Mouse (Mus musculus) intestine, postnatal 0 days (tissue): ENCODE measurements around the gene Tmem51. TPM values are rescaled to one million over a fixed set of nuclear protein-coding genes. Genes with fewer than 3 reads are reported as not detected.

Source experiments
- ATAC-seq: fragments of 200-750 bp; cut with Nextera tagmentation; 2 replicates; pipeline ENCODE4 v1.8.0; 2017; ENCODE audit warnings: mild to moderate bottlenecking, moderate TSS enrichment, moderate library complexity
- H3K27ac ChIP-seq: fragments of 300-500 bp; sonication (generic); 2 replicates; pipeline ENCODE4 v1.5.1; 2014; ENCODE audit warnings: mild to moderate bottlenecking, low read depth, low read length, moderate library complexity
- H3K27me3 ChIP-seq: fragments of 300-500 bp; sonication (generic); replicated peaks from 2 replicates; pipeline ENCODE4 v1.6.1; 2014; ENCODE audit warnings: low read length, mixed read lengths; ENCODE audit not compliant: control insufficient read depth, insufficient read depth
- H3K36me3 ChIP-seq: fragments of 300-500 bp; sonication (generic); 2 replicates; pipeline ENCODE4 v1.6.1; 2014; ENCODE audit warnings: mild to moderate bottlenecking, moderate library complexity; ENCODE audit not compliant: control insufficient read depth, insufficient read depth
- H3K4me1 ChIP-seq: fragments of 300-500 bp; sonication (generic); replicated peaks from 2 replicates; pipeline ENCODE4 v1.6.1; 2014; ENCODE audit warnings: antibody characterized with exemption, low read length, mixed read lengths; ENCODE audit not compliant: control insufficient read depth, insufficient read depth
- H3K4me2 ChIP-seq: fragments of 300-500 bp; sonication (generic); replicated peaks from 2 replicates; pipeline ENCODE4 v1.6.1; 2014; ENCODE audit warnings: low read depth, mild to moderate bottlenecking, moderate library complexity
- H3K4me3 ChIP-seq: fragments of 300-500 bp; sonication (generic); 2 replicates; pipeline ENCODE4 v1.5.1; 2014; ENCODE audit warnings: low read depth, low read length
- H3K9ac ChIP-seq: fragments of 300-500 bp; sonication (generic); 2 replicates; pipeline ENCODE4 v1.6.1; 2014; ENCODE audit warnings: mild to moderate bottlenecking, low read depth, low read length
- H3K9me3 ChIP-seq: fragments of 300-500 bp; sonication (generic); 2 replicates; pipeline ENCODE4 v1.6.1; 2016; ENCODE audit warnings: mixed run types; ENCODE audit not compliant: control insufficient read depth
- CTCF ChIP-seq: sonication (generic); IDR thresholded peaks from 2 replicates; pipeline ENCODE4 v1.5.1; 2016; ENCODE audit warnings: low read depth, mild to moderate bottlenecking, control low read depth, antibody characterized with exemption, moderate library complexity
- WGBS: fragments of 180-500 bp; shearing (Covaris S2); extraction: QIAGEN DNeasy Blood & Tissue Kit; methylation state at CpG from one replicate; pipeline ENCODE4 v1.1.7; 2014; 5-methylcytosine and 5-hydroxymethylcytosine counted together
- polyA plus RNA-seq: library from polyadenylated mRNA; unstranded; fragments of >200 nt; fragmentation: Nextera tagmentation; extraction: Ambion mirVana; gene quantifications from 2 replicates; pipeline ENCODE4 v1.2.1, GENCODE M21; 2015

Gene Tmem51
- polyA plus RNA-seq, result 212 and 256 TPM in 2 replicates

DNA sequence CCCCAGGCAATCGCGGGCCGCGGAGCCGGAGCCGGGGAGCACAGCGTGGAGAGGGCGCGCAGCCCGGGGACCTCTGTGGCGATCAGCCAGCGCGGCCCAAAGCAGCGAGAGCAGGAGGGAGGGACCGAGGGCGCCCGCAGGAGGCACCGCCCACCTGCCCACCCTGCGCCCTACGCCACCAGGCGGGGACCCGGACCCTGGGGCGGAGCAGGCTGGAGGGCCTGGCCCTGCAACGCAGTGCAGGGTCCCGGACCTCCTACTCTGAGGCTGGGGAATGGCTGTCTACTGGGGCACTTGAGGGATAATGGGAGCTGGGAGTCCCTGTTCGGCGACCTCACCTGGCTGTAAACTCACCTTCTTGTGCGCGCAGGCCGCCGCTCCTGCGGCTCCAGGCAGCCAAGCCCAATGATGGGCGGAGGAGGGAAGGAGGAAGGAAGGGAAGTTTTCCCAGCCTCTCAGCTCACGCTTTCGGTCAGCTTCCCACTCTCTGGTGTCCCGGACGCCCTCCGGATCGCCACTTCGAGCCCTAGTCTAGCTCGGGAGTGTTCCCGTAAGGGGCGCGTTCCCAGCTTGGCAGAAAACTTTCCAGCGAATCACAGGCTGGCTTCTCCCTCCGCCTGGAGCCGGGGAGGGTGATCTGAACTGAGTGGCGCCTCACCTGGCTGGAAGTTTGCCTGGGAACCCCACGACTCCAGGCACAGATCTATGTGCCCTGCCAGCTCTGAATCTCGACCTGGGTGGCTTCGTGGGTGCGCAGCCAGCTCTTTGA lies at the start of gene Tmem51:
Gene Tmem51, minus strand, starts transcription at position 174 of the 769 bp plus-strand sequence.
- no peaks in the 10 kb centered on the region; the same call in 1 of the 2 replicates for H3K36me3 ChIP-seq
- H3K27ac ChIP-seq, result peak within 1 kb of the TSS; percentile 92
- peaks cover 12% of the 10 kb centered on the region; the same call in 1 of the 2 replicates for H3K4me1 ChIP-seq
- peak; percentile 52 for TF ChIP-seq CTCF
- peak; percentile 70 for ATAC-seq
- peak within 1 kb of the TSS; percentile 69 for H3K4me3 ChIP-seq
- WGBS, result under 1% methylated on average over 48 of the region's 52 CpGs
- H3K4me2 ChIP-seq, result peak within 1 kb of the TSS; percentile 85
- H3K27me3 ChIP-seq, result no peaks in the 10 kb centered on the region
- no peaks in the 10 kb centered on the region for H3K9me3 ChIP-seq
- peak within 1 kb of the TSS; percentile 65 for H3K9ac ChIP-seq

DNA sequence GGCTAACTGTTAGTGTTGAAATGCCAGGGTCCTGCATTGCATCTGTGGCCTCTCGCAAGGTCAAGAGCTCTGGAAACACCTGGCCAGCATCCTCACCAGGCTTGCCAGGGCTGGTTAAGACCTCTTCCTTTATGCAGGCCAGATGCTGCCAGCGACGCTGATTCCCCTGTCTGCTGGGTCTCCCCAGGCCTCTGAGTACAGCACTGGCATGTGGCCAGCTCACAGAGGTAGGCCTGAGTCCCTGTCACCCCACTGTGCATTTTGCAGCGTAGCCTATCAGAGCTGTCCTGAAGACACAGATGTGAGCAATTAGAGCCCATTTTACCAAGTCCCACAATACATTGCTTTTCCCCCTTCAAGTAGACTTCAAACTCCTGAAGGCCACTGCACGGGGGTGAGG lies 46.1 kb upstream of the Tmem51 start:
- no peak for TF ChIP-seq CTCF
- no peaks in the 10 kb centered on the region for H3K9me3 ChIP-seq
- H3K4me3 ChIP-seq, result no peak overlapping the region
- 76% methylated on average over 5 of the region's 5 CpGs for WGBS
- H3K36me3 ChIP-seq, result no peaks in the 10 kb centered on the region
- H3K4me1 ChIP-seq, result no peaks in the 10 kb centered on the region
- H3K4me2 ChIP-seq, result no peak overlapping the region
- H3K27me3 ChIP-seq, result no peaks in the 10 kb centered on the region
- H3K27ac ChIP-seq, result no peak overlapping the region
- ATAC-seq, result no peak
- H3K9ac ChIP-seq, result no peak overlapping the region

- TF ChIP-seq CTCF, result no peak
- 0 out of 2 replicates have a peak, but pooled peaks have one; percentile 54 for ATAC-seq
- 77% methylated on average over 6 of the region's 6 CpGs for WGBS
- Histone ChIP-seq H3K9me3 (no peaks in the 10 kb centered on the region), H3K36me3 (no peaks in the 10 kb centered on the region), H3K4me2 (no peak overlapping the region), H3K4me3 (no peak overlapping the region), H3K4me1 (no peaks in the 10 kb centered on the region), H3K9ac (no peak overlapping the region), H3K27ac (no peak overlapping the region), H3K27me3 (no peaks in the 10 kb centered on the region)
Observed at GRCm38 (mm10) chr4:142127275-142127788, 43.2 kb upstream of the Tmem51 start.

- H3K27me3 ChIP-seq, result no peaks in the 10 kb centered on the region
- no peak overlapping the region for H3K27ac ChIP-seq
- no peaks in the 10 kb centered on the region for H3K4me1 ChIP-seq
- no peak overlapping the region for H3K4me3 ChIP-seq
- 67% methylated on average over 10 of the region's 10 CpGs for WGBS
- H3K4me2 ChIP-seq, result no peak overlapping the region
- no peak for TF ChIP-seq CTCF
- H3K36me3 ChIP-seq, result no peaks in the 10 kb centered on the region
- H3K9me3 ChIP-seq, result no peaks in the 10 kb centered on the region
- no peak for ATAC-seq
- H3K9ac ChIP-seq, result no peak overlapping the region
Observed at GRCm38 (mm10) chr4:142126641-142127274, 42.7 kb upstream of the Tmem51 start.

GRCm38 (mm10) chr4:142121164-142121563 lies 37.1 kb upstream of the Tmem51 start:
- ATAC-seq, result no peak
- WGBS, result 60% methylated on average over 1 of the region's 1 CpGs
- TF ChIP-seq CTCF, result no peak

DNA sequence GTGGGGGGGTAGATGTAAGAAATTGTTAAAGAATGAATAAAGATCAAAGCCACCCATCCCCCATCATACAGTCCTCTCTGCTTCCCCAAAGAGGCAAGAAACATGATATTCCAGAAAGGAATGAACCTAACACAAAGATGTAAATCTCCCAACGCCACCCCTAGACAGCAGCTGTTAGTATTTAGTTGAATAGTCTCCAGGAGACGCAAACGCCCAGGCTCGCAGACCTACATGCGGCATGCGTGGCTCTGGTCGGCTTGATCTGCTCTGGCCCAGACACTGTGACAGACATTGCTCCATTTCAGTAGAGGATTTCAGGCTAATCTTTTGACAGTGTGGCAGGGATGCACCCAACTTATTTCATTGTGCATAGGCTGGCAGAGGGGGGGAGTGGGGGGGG lies 34.4 kb upstream of the Tmem51 start:
- Histone ChIP-seq H3K27ac (no peak overlapping the region), H3K9me3 (no peaks in the 10 kb centered on the region), H3K4me2 (no peak overlapping the region), H3K4me1 (no peaks in the 10 kb centered on the region), H3K36me3 (no peaks in the 10 kb centered on the region; the same call in 1 of the 2 replicates), H3K4me3 (no peak overlapping the region), H3K9ac (no peak overlapping the region), H3K27me3 (no peaks in the 10 kb centered on the region)
- no peak for ATAC-seq
- 73% methylated on average over 7 of the region's 7 CpGs for WGBS
- TF ChIP-seq CTCF, result no peak

More at GRCm38 (mm10) chr4:142121164-142121563, 37.1 kb upstream of the Tmem51 start:
- H3K4me3 ChIP-seq, result no peak overlapping the region
- H3K9ac ChIP-seq, result no peak overlapping the region
- no peak overlapping the region for H3K27ac ChIP-seq
- H3K36me3 ChIP-seq, result no peaks in the 10 kb centered on the region
- no peaks in the 10 kb centered on the region for H3K9me3 ChIP-seq
- H3K4me2 ChIP-seq, result no peak overlapping the region
- no peaks in the 10 kb centered on the region for H3K4me1 ChIP-seq
- no peaks in the 10 kb centered on the region for H3K27me3 ChIP-seq
